Mouse (Mus musculus): Measurements from ENCODE around the gene Trim67. TPM values are rescaled to one million over a fixed set of nuclear protein-coding genes. Genes with fewer than 3 reads are reported as not detected.
A peak's percentile ranks its signal among the peaks of the same experiment; 100 is the strongest.

Trim67 gene
- total RNA-seq, 2 experiments from 2014 or later = 49.8 to 53.1 TPM

- DNase-seq (ENCODE audit: low spot score in 2 of 2) = peak in 1 of 2 experiments; percentile 41
Measured at GRCm38 (mm10) chr8:124793661-124794485, 981 bp downstream of the Trim67 start.

GRCm38 (mm10) chr8:124794486-124794780, 1.5 kb downstream of the Trim67 start:
- peak; percentile 86 to 91 for DNase-seq (ENCODE audit: low spot score in 2 of 2)

- DNase-seq (ENCODE audit: low spot score in 2 of 2) = no peak
Measured at GRCm38 (mm10) chr8:124795781-124796488, 3.0 kb downstream of the Trim67 start.

GRCm38 (mm10) chr8:124800542-124800941, 7.7 kb downstream of the Trim67 start:
- DNase-seq (ENCODE audit: low spot score in 2 of 2) = no peak

GRCm38 (mm10) chr8:124803824-124804702, 11.2 kb downstream of the Trim67 start:
- DNase-seq (ENCODE audit: low spot score in 2 of 2) = no peak

GRCm38 (mm10) chr8:124805990-124806389, 13.1 kb downstream of the Trim67 start:
- no peak for DNase-seq (ENCODE audit: low spot score in 2 of 2)

- no peak for DNase-seq (ENCODE audit: low spot score in 2 of 2)
Measured at GRCm38 (mm10) chr8:124809419-124809818, 16.5 kb downstream of the Trim67 start.

- no peak for DNase-seq (ENCODE audit: low spot score in 2 of 2)
Measured at GRCm38 (mm10) chr8:124810056-124810610, 17.2 kb downstream of the Trim67 start.

GRCm38 (mm10) chr8:124810689-124811394, 17.9 kb downstream of the Trim67 start:
- no peak for DNase-seq (ENCODE audit: low spot score in 2 of 2)

- DNase-seq (ENCODE audit: low spot score in 2 of 2) = no peak
Measured at GRCm38 (mm10) chr8:124813326-124813725, 20.4 kb downstream of the Trim67 start.

- no peak for DNase-seq (ENCODE audit: low spot score in 2 of 2)
Measured at GRCm38 (mm10) chr8:124815870-124816269, 23.0 kb downstream of the Trim67 start.

GRCm38 (mm10) chr8:124816866-124817265, 24.0 kb downstream of the Trim67 start:
- no peak for DNase-seq (ENCODE audit: low spot score in 2 of 2)

GRCm38 (mm10) chr8:124817361-124817760, 24.5 kb downstream of the Trim67 start:
- DNase-seq (ENCODE audit: low spot score in 2 of 2) = no peak

- DNase-seq (ENCODE audit: low spot score in 2 of 2) = no peak
Measured at GRCm38 (mm10) chr8:124819612-124820115, 26.8 kb downstream of the Trim67 start.

- DNase-seq (ENCODE audit: low spot score in 2 of 2) = no peak
Measured at GRCm38 (mm10) chr8:124820125-124820524, 27.2 kb downstream of the Trim67 start.

- DNase-seq (ENCODE audit: low spot score in 2 of 2) = no peak
Measured at GRCm38 (mm10) chr8:124823497-124823896, 30.6 kb downstream of the Trim67 start.

- peak in 1 of 2 experiments; percentile 33 for DNase-seq (ENCODE audit: low spot score in 2 of 2)
Measured at GRCm38 (mm10) chr8:124826658-124827057, 33.8 kb downstream of the Trim67 start.

- peak; percentile 68 to 74 for DNase-seq (ENCODE audit: low spot score in 2 of 2)
Measured at GRCm38 (mm10) chr8:124827387-124827786, 34.5 kb downstream of the Trim67 start.

- peak in 1 of 2 experiments; percentile 37 for DNase-seq (ENCODE audit: low spot score in 2 of 2)
Measured at GRCm38 (mm10) chr8:124828561-124829240, 35.8 kb downstream of the Trim67 start.

- DNase-seq (ENCODE audit: low spot score in 2 of 2) = no peak
Measured at GRCm38 (mm10) chr8:124830050-124830449, 37.2 kb downstream of the Trim67 start.

Measured in layer of hippocampus, postnatal 10 days (tissue).